Mouse (Mus musculus): Measurements from ENCODE around the gene Foxk2.
"Not testable (repeated sequence)": the region's sequence is repeated elsewhere in the genome, so short reads cannot be mapped to it uniquely, and the experiment has no call there.

The Foxk2 gene

GRCm38 (mm10) chr11:121278011-121278410 lies 18.2 kb downstream of the Foxk2 start:
- DNase-seq (ENCODE audit: low spot score): no peak

- peak; percentile 36 for DNase-seq (ENCODE audit: low spot score)
These were observed 23.1 kb downstream of the Foxk2 start for GRCm38 (mm10) chr11:121282911-121283310.

- DNase-seq (ENCODE audit: low spot score): peak; percentile 43
These were observed 30.1 kb downstream of the Foxk2 start for GRCm38 (mm10) chr11:121289859-121290258.

- DNase-seq (ENCODE audit: low spot score): no peak
These were observed 35.0 kb downstream of the Foxk2 start for GRCm38 (mm10) chr11:121294771-121295170.

GRCm38 (mm10) chr11:121298493-121298892 lies 38.7 kb downstream of the Foxk2 start:
- no peak for DNase-seq (ENCODE audit: low spot score)

GRCm38 (mm10) chr11:121300265-121300664 lies 40.5 kb downstream of the Foxk2 start:
- DNase-seq (ENCODE audit: low spot score): no peak

- DNase-seq (ENCODE audit: low spot score): no peak
These were observed 45.6 kb downstream of the Foxk2 start for GRCm38 (mm10) chr11:121305371-121305770.

- no peak for DNase-seq (ENCODE audit: low spot score)
These were observed 46.8 kb downstream of the Foxk2 start for GRCm38 (mm10) chr11:121306608-121307007.

GRCm38 (mm10) chr11:121307712-121308111 lies 47.9 kb downstream of the Foxk2 start:
- DNase-seq (ENCODE audit: low spot score): not testable (repeated sequence)

- peak; percentile 50 for DNase-seq (ENCODE audit: low spot score)
These were observed 66.2 kb downstream of the Foxk2 start for GRCm38 (mm10) chr11:121326034-121326433.

GRCm38 (mm10) chr11:121326681-121327080 lies 66.9 kb downstream of the Foxk2 start:
- peak; percentile 12 for DNase-seq (ENCODE audit: low spot score)

- DNase-seq (ENCODE audit: low spot score): no peak
These were observed 68.4 kb downstream of the Foxk2 start for GRCm38 (mm10) chr11:121328206-121328605.

GRCm38 (mm10) chr11:121328619-121329018 lies 68.8 kb downstream of the Foxk2 start:
- DNase-seq (ENCODE audit: low spot score): no peak

- DNase-seq (ENCODE audit: low spot score): no peak
These were observed 71.9 kb downstream of the Foxk2 start for GRCm38 (mm10) chr11:121331641-121332040.

GRCm38 (mm10) chr11:121339647-121340046 lies 79.9 kb downstream of the Foxk2 start:
- no peak for DNase-seq (ENCODE audit: low spot score)

- DNase-seq (ENCODE audit: low spot score): no peak
These were observed 80.5 kb downstream of the Foxk2 start for GRCm38 (mm10) chr11:121340287-121340686.

GRCm38 (mm10) chr11:121342423-121342822 lies 82.6 kb downstream of the Foxk2 start:
- not testable (repeated sequence) for DNase-seq (ENCODE audit: low spot score)

- DNase-seq (ENCODE audit: low spot score): peak; percentile 77
These were observed 87.2 kb downstream of the Foxk2 start for GRCm38 (mm10) chr11:121347036-121347435.

GRCm38 (mm10) chr11:121348166-121348565 lies 88.4 kb downstream of the Foxk2 start:
- no peak for DNase-seq (ENCODE audit: low spot score)

GRCm38 (mm10) chr11:121348727-121349126 lies 88.9 kb downstream of the Foxk2 start:
- DNase-seq (ENCODE audit: low spot score): not testable (repeated sequence)

- DNase-seq (ENCODE audit: low spot score): peak; percentile 29
These were observed 93.7 kb downstream of the Foxk2 start for GRCm38 (mm10) chr11:121353326-121354090.

- DNase-seq (ENCODE audit: low spot score): peak; percentile 95
These were observed 94.4 kb downstream of the Foxk2 start, which contains the start of gene Wdr45b for GRCm38 (mm10) chr11:121354091-121354707. TSS of gene Wdr45b (minus strand) at chr11:121354445.
